Mouse (Mus musculus) forelimb bud, embryonic 11.5 days (tissue): ENCODE results near the gene Tmem156.

Experiments
- DNase-seq: peaks from one replicate; pipeline ENCODE4 v3.0.0-alpha.2; 2012; ENCODE audit warnings: low read depth, low spot score

Gene Tmem156

DNA sequence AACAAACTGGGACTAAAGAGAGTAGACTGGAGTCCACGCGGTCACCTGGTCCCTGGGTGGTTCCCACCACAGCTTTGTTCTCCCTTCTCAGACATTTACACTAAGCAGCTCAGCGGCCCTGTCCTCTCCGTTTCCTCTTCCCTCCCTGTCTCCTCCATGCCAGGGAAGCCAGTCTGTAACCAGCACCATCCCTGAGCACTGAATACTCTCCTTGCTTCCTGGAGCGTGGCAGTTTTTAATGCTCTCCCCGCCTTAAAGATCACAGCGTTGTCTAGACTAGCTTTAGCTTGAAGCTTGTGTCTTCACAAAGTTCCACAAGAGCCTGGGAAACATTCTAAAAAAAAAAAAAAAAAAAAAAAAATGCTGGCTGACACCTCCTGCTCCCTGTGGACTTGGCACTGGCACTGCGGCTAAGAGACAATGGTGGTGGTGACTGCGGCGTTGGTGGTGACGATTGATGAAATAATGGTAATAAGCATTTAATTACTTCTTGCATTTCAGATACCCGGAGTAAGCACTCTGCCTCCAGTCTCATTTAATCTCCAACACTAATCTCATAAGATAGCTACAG lies 44.6 kb downstream of the Tmem156 start:
- no peak for DNase-seq

DNA sequence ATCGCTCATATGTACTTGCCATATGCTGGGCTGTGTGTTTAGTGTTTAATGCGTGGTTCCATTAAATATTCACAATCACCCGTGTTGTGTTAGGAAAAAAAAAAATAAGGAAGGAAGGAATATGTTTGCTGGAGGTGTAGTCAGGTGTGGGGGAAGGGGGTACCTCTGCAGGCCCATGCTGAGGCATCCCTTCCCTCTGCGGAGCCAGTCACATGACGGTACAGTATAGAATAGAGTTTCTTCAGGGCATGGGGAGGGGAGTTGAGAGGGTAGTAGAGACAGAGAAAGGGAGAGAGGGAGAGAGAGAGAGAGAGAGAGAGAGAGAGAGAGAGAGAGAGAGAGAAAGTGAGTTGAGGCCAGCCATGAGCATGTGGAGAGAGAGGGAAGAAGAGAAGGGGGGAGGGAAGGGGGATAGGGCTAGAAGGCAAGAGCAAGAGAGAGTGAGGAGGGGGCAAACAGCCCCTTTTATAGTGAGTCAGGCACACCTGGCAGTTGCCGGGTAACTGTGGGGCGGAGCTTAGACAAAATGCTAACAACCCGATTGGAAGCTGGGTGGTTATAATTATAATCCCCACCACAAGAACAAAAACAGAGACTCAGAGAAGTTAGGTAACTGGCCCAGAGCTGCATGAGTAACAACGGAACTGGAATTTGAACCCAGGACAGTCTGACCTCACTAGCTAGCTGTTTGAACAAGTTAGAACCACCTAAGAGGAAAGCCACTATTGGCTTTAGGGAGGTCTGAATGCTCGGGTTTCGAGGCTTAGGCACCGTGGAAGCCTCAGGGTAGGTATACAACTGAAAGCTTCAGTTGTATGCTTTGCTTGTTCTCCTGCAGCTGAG lies 45.3 kb downstream of the Tmem156 start:
- DNase-seq: no peak

DNA sequence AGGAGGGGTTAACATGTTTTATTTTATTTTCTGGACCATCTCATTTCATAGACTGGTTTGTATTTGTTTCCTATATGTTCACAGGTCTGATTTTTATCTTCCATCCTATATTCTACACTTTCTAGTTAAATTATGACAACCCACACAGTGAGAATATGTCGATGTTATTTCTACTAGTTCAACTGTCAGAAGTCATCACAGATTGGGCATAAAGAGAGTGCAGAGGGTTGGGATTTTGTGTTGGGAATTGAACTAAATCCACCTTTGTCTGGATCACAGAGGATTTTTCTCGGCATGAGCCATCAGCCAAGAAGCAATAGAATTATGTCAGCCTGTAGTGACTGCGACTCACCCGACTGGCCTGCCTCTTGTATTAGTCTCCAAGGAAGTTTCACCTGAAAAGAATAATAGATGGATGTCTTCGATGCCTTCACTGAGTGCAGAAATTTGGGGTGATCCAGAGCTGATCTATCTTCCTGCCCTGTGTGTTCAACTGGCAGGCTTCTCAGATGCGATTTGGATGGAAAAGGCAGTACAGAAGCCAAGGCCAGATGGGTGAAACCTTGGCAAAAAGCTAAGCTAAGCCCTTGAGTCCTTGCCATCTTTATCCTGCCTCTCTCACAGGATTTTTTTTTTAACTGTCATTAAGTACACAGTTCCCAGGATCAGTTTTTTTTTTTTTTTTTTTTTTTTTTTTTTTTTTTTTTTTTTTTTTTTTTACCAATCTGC lies 46.1 kb downstream of the Tmem156 start:
- no peak for DNase-seq

DNA sequence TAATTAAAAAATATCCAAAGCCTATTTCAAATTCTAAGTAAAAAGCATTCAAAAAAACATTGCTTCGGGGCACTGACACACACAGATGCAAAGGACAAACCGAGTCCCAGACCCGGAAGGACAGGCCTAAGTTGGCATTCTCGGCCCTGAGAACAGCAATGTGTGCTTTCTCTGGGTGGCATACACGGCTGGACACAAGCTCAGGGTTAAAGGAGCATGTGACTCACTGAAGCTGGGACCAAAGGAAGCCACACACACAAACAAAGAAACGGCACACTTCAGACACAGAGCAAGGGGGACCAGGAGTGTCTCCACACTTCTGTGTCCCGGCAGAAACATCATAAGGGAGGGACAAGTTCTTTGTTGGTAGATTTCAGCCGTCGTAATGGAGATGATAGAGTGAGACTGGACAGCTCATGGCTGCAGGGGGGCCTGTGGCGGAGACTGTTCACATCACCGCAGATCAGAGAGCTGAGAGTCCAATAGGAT lies 48.5 kb downstream of the Tmem156 start:
- DNase-seq: no peak

DNA sequence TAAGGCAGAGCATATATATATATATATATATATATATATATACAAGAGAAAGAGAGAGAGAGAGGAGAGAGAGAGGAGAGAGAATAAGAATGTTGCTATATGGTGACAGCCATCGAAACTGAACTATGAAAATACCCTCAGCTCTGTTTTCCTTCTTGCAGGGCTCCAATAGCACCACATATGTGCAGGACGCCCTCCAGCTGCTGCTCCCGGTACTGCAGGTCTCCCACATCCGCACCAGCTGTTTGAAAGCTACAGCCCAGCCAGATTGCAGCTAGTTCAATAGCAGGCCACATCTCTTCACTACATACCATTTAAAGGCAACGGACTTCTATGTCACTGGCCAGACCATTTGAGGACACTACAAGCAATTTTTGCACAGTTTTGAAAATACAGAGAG lies 51.5 kb downstream of the Tmem156 start:
- DNase-seq: no peak

DNA sequence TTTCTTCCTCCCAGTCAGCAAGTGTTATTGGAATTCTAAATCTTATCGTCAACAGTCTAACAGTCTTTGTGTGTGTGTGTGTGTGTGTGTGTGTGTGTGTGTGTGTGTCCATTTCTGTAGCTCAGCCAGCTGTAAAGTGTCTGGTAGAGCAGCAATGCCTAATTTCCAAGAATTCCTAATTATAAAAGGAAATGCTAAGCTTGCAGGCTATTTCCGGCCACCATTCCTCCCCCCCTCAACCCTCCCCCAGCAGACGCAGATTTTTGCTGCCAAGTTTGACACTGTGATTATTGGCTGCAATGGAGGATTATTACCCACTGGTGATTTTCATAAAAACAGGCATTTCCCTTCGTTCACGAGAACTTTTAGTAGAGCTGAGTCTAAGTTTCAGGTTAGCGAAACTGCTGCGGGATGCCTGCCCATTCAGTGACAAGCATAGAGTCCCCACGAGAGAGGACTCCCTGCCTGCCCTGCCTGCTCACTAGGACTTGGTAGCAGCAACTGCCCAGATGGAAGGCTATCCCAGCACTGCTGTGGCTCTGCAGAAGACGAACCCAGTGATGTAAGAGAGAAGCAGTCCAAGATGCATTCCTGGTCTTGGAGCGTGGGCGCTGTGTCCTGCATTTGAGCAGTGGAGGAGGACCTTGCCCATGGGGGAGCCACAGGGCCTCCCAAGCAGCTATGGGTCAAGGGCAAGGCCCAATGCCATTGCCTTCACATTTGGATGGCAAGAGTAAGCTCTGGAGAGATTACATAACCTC lies 52.9 kb downstream of the Tmem156 start:
- no peak for DNase-seq

DNA sequence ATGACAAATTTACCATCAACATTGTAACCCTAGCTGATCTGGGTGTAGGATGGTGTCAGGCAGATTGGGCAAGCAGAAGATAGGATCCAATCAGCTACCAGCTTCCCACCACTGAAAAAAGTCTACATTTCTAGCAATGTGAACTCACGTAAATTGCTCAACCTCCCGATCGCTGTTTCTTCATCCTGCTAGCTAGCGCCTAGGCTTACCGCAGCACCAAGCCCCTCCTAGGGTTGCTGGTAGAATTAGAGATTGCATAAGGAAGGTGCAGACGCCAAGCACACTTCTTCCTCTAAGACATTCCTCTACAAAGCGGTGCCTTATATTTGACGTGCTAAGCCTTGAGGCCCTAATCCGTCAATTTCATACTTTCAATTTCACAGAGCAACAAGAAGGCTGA lies 53.6 kb downstream of the Tmem156 start:
- DNase-seq: peak; percentile 26

DNA sequence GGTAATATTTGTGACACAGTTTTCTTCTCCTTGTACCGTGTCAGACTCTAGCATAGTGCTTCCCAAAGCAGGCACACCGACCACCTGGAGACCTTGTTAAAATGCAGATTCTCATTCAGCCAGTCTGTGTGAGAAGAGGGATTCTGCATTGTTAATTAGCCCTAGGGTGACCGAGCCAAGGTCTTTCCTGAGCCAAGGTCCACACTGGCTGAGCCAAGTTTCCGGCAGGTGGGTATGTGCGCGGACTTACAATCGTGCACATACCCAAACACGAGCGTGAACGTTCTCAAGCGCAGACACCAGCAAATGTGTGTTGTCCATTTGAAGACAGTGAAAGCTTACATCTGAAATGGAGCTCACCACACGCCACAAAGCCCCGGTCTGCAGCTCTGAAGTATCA lies 55.3 kb downstream of the Tmem156 start:
- DNase-seq: no peak

DNA sequence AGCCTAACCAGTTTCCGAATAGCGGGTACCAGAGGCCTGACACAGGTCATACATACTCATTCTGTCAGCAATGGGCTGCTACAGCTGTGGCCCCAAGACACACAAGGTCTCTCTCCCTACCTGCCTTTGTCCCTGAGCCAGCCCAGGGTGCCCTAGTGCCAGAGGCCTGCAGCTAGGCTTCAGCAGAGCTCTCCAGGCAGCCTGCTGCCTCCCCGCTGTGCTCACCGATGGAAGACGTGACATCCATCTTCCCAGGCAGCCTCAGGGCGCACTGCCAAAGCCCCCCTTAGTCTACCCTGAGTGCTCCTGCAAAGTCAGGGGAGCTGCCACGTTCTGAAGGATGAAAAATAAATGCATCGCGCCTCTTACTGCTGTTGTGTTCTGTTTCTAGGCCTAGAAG lies 63.9 kb downstream of the Tmem156 start:
- DNase-seq: no peak

DNA sequence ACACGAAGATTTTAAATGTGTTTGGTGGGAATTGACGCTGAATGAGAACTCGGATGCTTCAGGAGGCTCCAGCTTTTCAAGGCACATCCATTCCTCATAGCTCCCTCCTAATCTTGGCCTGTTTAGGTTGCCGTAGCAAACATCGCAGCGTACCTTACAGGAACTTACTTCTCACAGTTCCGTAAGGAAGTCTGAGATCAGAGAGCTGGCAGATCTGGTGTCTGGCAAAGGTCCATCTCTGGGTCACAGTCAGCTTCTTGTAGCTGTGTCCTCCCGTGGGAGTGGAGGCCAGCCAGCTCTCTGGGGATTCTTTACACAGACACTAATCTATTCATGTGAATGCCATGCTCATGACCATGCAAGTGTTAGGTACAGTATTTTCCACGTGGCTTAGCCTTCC lies 65.2 kb downstream of the Tmem156 start:
- no peak for DNase-seq

DNA sequence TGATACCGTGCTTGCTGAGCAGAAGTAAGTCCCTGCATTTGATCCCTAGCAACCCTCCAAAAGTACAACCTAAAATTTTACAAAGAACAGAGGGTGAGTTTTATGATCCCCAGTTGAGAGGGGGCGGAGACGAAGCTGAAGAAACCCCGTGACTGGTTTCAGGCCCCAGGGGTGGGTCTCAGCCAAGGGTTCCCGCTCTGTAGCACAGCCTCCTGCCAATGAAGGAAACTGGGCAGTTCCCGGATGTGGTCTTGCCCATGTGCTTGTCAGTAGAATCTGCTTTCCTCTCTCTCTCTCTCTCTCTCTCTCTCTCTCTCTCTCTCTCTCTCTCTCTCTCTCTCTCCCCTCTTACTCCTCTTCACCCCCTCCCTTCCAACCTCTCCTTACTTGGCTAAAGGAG lies 66.0 kb downstream of the Tmem156 start:
- no peak for DNase-seq

DNA sequence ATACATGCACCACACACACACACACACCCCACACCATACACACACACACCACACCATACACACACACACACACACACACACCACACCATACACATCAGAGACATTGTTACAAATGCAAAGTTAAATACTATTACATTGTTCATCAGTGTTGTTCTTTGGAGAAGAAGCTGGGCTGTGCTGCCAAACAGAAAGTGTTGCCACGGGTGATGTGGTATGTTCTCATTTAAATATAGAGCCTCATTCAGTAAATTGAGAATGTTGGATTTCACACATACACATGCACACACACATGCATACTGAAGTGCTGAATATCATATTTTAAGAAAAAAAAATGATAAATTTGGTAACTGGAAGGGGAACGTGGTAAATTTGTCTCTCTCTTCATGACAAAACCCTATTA lies 67.3 kb downstream of the Tmem156 start:
- no peak for DNase-seq

DNA sequence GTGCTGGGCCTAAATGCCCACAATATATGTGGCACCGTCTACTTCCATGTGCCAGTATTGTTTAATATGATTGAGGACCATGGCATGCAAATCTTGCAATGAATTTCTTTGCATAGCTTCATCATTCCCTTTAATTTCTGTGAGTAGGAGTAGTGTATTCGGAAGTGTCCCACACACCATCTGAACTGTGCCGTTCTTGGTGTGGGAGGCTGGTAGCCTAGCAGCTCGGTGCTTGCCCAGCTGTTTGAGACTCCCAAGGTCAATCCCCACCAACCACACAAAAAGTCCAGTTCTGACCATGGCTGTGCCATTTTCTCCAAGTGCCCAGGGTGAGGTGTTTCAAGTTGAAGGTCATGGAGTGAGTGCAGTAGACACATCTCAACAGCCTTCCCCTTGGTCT lies 69.9 kb downstream of the Tmem156 start:
- DNase-seq: no peak

DNA sequence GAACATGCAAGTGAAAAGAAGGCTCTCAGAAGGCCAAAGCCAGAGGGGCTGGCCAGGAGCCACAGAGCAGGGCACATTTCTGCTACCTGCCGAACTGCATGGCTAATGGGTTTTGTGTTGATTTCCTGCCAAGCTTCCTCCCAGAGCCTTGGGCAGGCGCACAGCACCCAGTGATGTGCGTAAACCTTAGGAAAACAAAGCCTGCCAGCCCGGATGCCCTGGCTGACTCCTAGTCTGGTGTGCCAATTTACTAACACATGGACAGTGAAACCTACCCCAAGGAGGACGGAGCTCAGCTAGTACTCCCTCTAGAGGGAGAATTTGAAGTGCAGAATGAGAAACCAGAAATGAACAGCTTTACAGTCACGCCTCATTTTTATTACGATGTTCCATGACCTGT lies 72.1 kb downstream of the Tmem156 start:
- DNase-seq: no peak

DNA sequence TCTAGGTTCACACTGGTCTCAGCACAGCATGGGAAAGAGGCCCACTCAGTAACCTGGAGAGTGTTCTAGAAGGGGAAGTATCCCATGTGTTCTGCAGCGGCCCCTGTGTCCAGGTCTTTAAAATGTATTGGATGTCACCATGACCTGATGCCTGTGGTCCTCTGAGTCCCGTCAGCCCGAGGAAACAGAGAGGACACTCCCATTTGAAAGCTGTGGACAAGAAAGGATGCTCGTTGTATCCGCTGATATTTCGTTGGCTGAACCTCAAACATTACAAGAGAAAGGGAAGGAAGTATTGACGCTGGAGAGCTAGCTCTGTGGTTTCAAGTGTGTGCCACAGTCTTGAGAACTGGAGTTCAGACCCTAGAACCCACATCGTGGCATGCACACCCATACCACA lies 72.8 kb downstream of the Tmem156 start:
- no peak for DNase-seq

DNA sequence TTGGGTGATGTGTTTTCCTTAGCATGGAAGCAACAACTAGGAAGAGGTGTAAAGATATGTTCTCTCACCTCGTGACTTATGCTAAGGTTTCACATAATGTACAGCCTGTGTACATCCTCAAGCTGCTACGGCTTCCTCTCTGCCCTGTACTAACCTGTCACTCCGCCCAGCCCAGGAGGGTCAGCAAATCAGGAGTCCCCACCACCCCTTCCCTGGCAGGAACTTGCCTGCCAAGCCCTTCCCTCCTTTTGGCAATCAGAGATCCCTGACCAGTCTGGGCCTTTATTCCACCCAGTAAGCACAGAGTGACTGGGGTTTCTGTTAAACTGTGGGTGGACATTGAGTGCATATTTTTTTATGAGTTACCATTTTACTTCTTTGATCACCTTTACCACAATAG lies 76.4 kb downstream of the Tmem156 start:
- no peak for DNase-seq

DNA sequence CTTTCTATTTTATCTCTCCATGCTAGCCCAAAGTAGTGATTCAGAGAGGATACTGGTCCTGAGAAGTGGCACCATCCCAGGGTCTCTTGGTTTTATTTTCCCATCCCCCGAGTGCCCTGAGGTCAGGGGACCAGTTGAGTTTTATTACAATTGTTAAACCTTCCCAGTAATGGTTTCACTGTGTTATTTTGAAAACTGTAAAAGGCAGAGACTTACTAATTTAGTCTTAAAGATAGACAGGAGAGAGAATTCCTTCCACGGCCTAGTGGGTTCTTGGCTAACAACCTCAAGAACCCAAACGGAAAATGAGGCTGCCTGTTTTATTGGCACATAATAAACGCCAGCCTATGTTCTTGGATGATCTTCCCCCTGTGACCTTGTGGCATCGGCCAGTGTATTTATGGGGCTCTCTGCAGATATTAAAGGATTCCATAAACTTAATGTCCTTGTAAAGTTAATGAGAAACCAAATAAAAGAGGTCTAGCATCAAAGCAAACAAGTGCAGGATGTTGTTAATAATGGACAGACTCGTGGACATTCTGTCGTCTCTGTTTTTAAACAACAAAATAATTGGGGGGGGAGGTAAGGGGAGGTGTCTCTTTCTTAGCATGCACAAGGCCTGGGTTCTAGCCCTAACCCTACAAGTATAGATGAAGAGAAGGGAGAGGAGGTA lies 79.9 kb downstream of the Tmem156 start:
- DNase-seq: peak; percentile 62

DNA sequence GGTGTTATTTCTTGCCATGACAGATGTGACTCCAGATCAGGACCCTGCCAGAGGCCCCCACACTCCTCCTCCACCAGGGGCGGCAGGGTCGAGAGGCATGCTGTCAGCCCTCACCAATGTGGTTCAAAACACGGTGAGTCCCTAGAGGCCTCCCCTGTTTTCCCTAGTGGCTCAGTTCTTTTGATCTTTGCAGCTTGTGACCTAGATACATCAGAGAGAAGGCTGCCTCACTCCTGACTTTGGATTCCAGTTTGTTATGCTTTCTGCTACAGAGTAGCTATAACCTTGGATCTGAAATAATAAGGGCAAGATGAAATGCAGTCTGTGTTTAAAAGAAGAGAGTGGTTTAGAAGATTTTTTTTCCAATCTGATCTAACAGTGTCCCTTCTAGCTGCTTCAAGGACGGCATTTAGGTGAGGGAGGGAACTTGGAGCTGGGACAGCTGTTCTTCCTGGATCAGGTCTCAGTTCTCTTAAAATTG lies 85.9 kb downstream of the Tmem156 start:
- DNase-seq: no peak

DNA sequence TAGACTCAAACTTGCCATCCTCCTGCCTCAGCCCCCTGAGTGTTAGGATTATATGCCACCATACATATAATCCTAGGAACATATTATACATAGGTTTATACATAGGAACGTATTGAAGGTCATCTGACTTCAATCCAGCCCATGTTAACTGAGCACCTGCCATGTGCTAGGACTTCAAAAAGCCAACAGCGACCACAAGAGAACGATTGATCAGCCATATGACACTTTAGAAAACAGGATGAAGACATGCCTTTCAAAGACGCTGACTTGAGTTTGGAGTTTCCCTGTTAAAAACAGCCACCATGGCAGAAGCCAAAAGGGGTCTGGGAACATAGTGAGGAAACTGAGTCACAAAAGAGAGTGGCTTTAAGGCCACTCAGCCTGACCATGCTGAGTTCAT lies 86.7 kb downstream of the Tmem156 start:
- no peak for DNase-seq
